Mouse (Mus musculus) embryonic facial prominence, embryonic 10.5 days (tissue): ENCODE data around the gene Bmper. TPM values are rescaled to one million over a fixed set of nuclear protein-coding genes. Genes with fewer than 3 reads are reported as not detected.

Experiments
- DNase-seq: peaks from one replicate; pipeline ENCODE4 v3.0.0-alpha.2; 2017; ENCODE audit warnings: low spot score
- H3K27ac ChIP-seq: fragments of 300-500 bp; sonication (generic); replicated peaks from 2 replicates; pipeline ENCODE4 v1.5.1; 2016; ENCODE audit warnings: mild to moderate bottlenecking
- H3K27me3 ChIP-seq: fragments of 300-500 bp; sonication (generic); replicated peaks from 2 replicates; pipeline ENCODE4 v1.6.1; 2016; ENCODE audit warnings: low read depth, mild to moderate bottlenecking; ENCODE audit not compliant: poor library complexity, severe bottlenecking
- H3K36me3 ChIP-seq: fragments of 300-500 bp; sonication (generic); replicated peaks from 2 replicates; pipeline ENCODE4 v1.6.1; 2016; ENCODE audit warnings: mild to moderate bottlenecking, moderate library complexity
- H3K4me1 ChIP-seq: fragments of 300-500 bp; sonication (generic); 2 replicates; pipeline ENCODE4 v1.6.1; 2016
- H3K4me3 ChIP-seq: fragments of 300-500 bp; sonication (generic); 2 replicates; pipeline ENCODE4 v1.5.1; 2016; ENCODE audit warnings: mild to moderate bottlenecking, moderate library complexity
- H3K9me3 ChIP-seq: fragments of 300-500 bp; sonication (generic); 2 replicates; pipeline ENCODE4 v1.6.1; 2016; ENCODE audit warnings: mild to moderate bottlenecking
- WGBS: fragments of 180-500 bp; shearing (Covaris S2); methylation state at CpG from one replicate; pipeline ENCODE4 v1.1.7; 2016; 5-methylcytosine and 5-hydroxymethylcytosine counted together
- polyA plus RNA-seq: library from polyadenylated mRNA; unstranded; fragments of >200 nt; fragmentation: Nextera tagmentation; extraction: Ambion mirVana; gene quantifications from 2 replicates; pipeline ENCODE4 v1.2.1, GENCODE M21; 2016

Gene Bmper
- polyA plus RNA-seq, 1 experiment from 2014 or later: 4.5 TPM

DNA sequence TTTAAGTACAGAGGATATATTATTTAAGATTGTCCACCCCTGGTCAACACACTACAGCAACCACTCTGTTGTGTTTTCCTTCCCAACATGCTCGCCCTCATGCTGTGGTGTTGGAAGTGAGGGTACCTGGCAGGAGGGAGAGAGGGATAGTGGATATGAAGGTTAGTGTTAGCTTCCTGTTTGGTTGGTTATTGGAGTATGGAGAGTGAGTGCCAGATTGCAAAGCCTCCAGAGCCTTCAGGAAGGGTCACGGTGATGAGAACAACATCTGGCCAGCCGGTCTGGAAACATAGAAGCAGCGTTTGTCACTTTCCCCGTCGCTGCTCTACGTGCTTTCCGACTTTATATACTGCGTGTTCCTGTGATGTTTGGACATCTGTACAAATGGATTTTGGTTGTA, 215.8 kb downstream of the Bmper start:
- WGBS: 86% methylated on average over 9 of the region's 9 CpGs
- DNase-seq: no peak
- no peak overlapping the region for H3K4me3 ChIP-seq
- H3K4me1 ChIP-seq: peaks cover 6% of the 10 kb centered on the region; the same call in 1 of the 2 replicates
- no peaks in the 10 kb centered on the region for H3K27me3 ChIP-seq
- H3K27ac ChIP-seq: no peak overlapping the region
- H3K36me3 ChIP-seq: no peaks in the 10 kb centered on the region
- no peaks in the 10 kb centered on the region for H3K9me3 ChIP-seq

DNA sequence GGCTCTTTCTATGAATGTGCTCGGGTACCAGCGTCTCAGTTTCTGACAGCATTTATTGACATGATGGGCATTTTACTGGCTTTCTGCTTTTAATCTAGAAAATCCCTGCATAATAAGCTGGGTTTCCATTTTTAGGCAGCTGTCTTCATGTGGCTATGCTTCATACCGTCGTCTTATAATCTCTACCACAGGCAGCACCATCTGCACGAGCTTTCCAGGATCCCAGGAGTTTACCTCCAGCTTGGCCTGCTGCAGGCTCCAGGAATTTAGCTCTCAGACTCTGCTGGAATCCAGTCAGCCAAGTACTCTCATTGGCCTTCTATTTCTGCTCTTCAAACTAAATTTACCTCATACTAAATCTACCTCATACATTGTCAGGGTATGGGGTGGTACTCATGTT, 219.3 kb downstream of the Bmper start:
- Histone ChIP-seq H3K27me3 (no peaks in the 10 kb centered on the region), H3K4me3 (no peak overlapping the region), H3K4me1 (no peaks in the 10 kb centered on the region), H3K9me3 (no peaks in the 10 kb centered on the region), H3K27ac (no peak overlapping the region), H3K36me3 (no peaks in the 10 kb centered on the region)
- WGBS: 71% methylated on average over 5 of the region's 5 CpGs
- DNase-seq: no peak

DNA sequence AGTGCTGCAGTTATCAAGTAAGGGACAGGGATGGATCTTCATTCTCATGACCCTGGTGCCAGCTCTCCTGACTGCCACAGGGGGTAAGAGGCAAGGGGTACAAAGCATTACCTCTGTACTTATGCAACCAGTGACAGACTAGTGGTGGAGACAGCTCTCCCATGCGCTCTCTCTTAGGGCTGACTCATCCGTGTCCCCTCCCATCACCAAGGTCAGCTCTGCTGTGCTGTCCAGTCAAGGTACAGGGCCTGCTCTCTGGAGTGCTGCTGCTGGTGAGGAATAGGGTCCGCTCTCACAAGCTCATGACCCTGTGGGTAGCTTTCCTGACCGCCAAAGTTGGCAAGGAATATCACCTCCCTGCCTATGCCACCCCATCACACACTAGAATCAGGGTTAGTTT, 222.1 kb downstream of the Bmper start:
- Histone ChIP-seq H3K27me3 (no peaks in the 10 kb centered on the region), H3K9me3 (no peaks in the 10 kb centered on the region), H3K4me3 (no peak overlapping the region), H3K27ac (no peak overlapping the region), H3K36me3 (no peaks in the 10 kb centered on the region), H3K4me1 (no peaks in the 10 kb centered on the region)
- WGBS: 89% methylated on average over 4 of the region's 4 CpGs
- no peak for DNase-seq

DNA sequence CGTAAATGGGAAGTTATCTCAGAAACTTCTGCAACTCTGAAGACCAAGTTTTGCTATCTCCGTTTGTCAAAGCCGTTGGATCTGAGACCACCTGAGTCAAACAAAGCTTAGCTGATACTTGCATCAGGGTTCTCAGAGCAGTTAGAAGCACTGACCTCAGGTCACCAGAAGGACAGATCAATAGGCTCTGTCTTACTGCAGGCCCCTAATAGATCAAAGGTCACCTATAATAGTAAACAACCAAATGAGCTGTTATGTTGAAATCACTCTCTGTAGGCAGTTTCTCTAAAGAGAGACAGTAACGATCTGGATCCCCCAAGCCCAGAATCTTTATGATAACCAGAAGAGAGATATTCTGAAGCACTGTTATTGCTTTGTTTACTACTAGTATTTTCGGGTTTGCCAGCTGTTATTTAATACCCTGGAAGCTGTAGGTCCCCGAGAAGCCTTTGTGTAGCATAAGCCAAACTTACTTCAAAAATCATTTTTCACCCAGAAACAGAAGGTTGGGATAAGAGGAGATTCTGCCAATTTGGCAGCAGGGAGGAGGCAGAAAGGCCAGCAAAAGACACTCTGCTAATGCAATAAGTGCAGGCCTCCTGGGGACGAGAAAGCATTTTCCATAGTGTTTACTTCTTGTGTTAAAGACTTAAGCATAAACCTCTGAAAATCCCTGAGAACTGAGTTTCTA, 224.5 kb downstream of the Bmper start:
- WGBS: 66% methylated on average over 7 of the region's 7 CpGs

DNA sequence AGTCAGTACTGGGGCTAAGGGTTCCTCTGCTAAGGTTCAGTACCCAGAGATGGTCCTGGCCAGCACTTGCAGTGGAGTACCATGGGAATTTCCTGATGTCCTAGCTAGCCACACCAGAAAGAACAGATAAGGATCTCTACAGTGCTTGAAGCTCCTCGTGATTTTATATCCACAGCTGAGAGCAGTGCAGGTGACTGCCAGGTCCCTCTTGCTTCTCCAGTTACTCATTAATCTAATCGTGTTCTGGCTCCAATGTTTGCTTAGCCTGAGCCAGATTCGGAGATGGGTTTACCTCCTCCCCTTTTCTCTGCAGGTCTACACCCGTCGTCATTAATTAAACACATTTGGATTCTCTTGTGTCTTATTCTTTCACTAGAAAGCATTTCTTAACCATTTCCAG, 230.4 kb downstream of the Bmper start:
- no peak overlapping the region for H3K4me3 ChIP-seq
- 55% methylated on average over 5 of the region's 5 CpGs for WGBS
- no peaks in the 10 kb centered on the region for H3K27me3 ChIP-seq
- no peaks in the 10 kb centered on the region for H3K9me3 ChIP-seq
- H3K36me3 ChIP-seq: no peaks in the 10 kb centered on the region
- no peak overlapping the region for H3K27ac ChIP-seq
- DNase-seq: no peak
- H3K4me1 ChIP-seq: no peaks in the 10 kb centered on the region; the same call in 1 of the 2 replicates

More for the DNA sequence above, 224.5 kb downstream of the Bmper start:
- Histone ChIP-seq H3K27ac (no peak overlapping the region), H3K4me1 (no peaks in the 10 kb centered on the region; the same call in 1 of the 2 replicates), H3K9me3 (no peaks in the 10 kb centered on the region), H3K27me3 (no peaks in the 10 kb centered on the region), H3K4me3 (no peak overlapping the region), H3K36me3 (no peaks in the 10 kb centered on the region)
- no peak for DNase-seq

DNA sequence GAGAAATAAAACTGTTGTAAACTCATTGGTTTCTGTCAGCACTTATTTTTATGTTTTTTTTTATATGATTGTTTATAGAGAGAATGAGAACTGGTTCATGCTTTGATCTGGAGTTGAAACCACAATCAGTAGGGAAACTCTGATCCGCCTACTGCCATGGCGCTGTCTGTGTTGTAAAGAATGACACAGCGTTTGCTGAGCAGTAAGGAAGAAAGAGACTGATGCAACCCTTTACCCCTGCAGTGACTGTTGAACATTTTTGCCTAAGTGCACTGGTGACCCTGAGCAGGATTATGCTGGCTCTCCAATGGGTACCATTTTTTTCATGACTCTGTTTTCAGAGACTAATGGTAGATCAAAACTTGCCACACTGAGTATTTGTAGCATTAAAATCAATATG, 234.3 kb downstream of the Bmper start:
- Histone ChIP-seq H3K4me1 (no peaks in the 10 kb centered on the region; the same call in 1 of the 2 replicates), H3K27ac (no peak overlapping the region), H3K27me3 (no peaks in the 10 kb centered on the region), H3K36me3 (no peaks in the 10 kb centered on the region), H3K4me3 (no peak overlapping the region), H3K9me3 (no peaks in the 10 kb centered on the region)
- WGBS: 86% methylated on average over 3 of the region's 3 CpGs
- DNase-seq: no peak

DNA sequence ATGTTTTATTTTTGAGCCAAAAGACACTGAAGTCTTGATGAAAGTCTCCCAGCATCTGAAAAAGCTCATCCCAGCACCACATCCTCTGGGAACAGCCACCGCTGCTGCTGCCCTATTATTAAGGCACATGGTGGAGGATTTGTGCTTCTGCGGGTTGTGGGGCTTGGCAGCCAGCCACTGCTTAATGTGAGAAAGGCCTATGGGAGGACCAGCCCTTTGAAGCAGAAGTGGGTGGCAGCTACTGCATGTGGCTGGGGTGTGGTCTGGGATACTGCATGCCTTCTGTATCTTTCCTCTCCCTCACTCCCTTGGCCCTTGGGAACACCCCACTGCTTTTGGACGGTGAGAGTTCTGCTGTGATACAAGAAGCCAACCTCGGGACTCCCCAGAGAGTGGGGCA, 237.8 kb downstream of the Bmper start:
- no peaks in the 10 kb centered on the region for H3K4me1 ChIP-seq
- H3K36me3 ChIP-seq: no peaks in the 10 kb centered on the region
- H3K27me3 ChIP-seq: no peaks in the 10 kb centered on the region
- no peak for DNase-seq
- H3K4me3 ChIP-seq: no peak overlapping the region
- 80% methylated on average over 4 of the region's 4 CpGs for WGBS
- no peak overlapping the region for H3K27ac ChIP-seq
- no peaks in the 10 kb centered on the region for H3K9me3 ChIP-seq

DNA sequence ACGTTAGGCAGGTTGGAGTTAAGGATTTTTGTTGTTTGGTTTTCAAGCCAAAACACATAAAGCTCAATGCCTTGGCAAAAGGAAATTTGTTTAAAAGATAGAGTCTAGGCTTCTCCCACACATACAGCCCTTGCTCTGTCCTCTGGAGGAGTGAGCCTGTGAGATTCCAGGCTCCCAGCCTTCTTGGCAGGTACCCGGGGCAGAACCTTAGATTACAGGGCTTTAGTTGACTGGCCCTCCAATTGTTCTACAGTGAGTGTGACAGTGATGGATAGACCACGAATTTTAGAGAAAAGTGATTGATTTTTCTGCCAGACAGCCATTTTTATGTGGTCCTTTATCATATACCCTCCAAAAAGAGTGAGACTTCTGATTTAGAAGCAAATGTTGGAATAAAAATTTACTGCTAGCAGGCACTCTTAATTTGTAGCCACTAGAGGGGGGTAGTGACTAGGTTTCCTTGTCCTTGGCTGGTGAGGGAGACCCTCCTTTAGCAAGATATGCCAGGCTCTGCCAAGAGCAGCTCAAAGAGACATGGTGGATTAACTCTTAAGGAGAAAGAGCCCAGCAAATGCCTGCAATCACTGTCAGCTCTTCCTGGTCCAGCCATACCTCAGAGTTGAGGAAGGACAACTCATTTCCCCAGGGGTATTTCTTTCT, 240.2 kb downstream of the Bmper start:
- Histone ChIP-seq H3K27me3 (no peaks in the 10 kb centered on the region), H3K27ac (no peak overlapping the region), H3K9me3 (no peaks in the 10 kb centered on the region), H3K4me3 (no peak overlapping the region), H3K36me3 (no peaks in the 10 kb centered on the region), H3K4me1 (no peaks in the 10 kb centered on the region)
- WGBS: 48% methylated on average over 3 of the region's 3 CpGs
- no peak for DNase-seq

DNA sequence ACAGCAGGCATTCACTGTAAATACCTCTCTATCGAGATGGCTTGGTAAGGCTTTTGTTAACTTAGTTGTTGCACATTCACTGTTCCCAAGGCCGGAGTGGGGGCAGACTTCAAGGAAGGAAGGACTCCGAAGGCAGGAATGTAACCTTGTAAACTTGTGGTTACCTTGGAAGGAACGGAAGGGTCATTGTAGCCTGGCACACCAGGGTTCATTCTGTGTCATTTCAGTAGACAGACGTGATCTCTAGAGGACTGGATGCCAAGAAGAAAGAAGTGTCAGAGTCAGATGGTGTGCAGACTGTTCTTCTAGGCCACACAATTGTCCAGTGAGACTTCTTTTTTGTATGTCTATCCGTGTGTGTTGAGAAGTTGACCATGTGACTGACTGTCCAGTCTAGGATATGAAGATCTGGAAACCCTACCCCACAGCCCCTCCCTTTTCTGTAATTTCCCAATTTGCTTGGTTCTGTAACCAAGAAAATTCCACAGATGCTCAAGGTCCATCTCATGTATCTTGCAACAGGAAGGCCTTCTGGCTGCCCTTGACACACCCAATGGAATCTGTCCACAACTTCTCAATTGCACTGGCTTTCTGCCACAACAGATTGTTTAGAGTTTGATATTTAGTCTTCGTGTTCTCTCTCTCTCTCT, 242.2 kb downstream of the Bmper start:
- Histone ChIP-seq H3K27me3 (no peaks in the 10 kb centered on the region), H3K36me3 (no peaks in the 10 kb centered on the region), H3K4me1 (no peaks in the 10 kb centered on the region), H3K9me3 (no peaks in the 10 kb centered on the region), H3K4me3 (no peak overlapping the region), H3K27ac (no peak overlapping the region)
- WGBS: 85% methylated on average over 7 of the region's 7 CpGs
- no peak for DNase-seq

DNA sequence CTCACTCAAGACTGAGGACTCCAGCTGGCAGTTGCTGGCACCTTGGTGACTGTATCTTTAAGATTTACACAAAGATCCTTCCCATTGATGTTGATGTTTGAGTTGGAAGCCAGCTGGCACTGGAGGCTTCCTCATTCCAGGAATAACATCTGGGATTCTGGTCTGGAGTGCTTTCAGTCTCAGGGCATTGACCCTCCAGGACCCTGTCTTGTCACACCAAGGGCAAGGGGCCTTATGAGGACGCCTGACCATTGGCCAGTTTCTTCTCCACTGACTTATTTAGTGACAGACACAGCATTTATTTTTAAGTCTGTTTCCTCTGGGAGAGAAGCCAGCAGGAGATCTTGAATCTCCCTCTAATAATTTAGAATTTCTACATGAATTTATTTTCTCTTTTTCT, 247.0 kb downstream of the Bmper start:
- 58% methylated on average over 1 of the region's 1 CpGs for WGBS
- no peak overlapping the region for H3K27ac ChIP-seq
- no peaks in the 10 kb centered on the region for H3K27me3 ChIP-seq
- H3K4me3 ChIP-seq: no peak overlapping the region
- no peak for DNase-seq
- no peaks in the 10 kb centered on the region for H3K36me3 ChIP-seq
- H3K4me1 ChIP-seq: 0 out of 2 replicates have a peak, but pooled peaks cover 3% of the 10 kb centered on the region
- no peaks in the 10 kb centered on the region for H3K9me3 ChIP-seq

DNA sequence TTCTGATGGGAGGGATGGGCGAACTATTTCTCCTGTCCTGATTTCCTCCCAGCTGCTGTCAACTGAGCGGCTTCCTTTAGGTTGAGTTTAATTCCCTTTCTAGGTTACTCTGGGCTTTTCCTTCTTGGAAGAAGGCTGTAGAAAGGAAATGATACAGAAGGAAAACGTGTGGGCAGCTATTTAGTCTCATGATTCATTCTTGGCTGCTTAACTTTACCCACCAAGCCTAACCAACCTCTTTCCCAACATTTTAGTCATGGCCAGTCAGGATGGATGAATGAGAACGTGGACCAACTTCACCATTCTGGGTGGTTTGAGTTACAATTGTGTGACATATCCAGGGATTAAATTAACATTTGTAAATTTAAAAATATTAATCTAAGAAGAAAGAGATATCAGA, 263.0 kb downstream of the Bmper start:
- Histone ChIP-seq H3K4me3 (no peak overlapping the region), H3K9me3 (no peaks in the 10 kb centered on the region), H3K27ac (no peak overlapping the region), H3K27me3 (no peaks in the 10 kb centered on the region), H3K4me1 (peaks cover 6% of the 10 kb centered on the region), H3K36me3 (no peaks in the 10 kb centered on the region)
- DNase-seq: no peak
- WGBS: 82% methylated on average over 4 of the region's 4 CpGs

DNA sequence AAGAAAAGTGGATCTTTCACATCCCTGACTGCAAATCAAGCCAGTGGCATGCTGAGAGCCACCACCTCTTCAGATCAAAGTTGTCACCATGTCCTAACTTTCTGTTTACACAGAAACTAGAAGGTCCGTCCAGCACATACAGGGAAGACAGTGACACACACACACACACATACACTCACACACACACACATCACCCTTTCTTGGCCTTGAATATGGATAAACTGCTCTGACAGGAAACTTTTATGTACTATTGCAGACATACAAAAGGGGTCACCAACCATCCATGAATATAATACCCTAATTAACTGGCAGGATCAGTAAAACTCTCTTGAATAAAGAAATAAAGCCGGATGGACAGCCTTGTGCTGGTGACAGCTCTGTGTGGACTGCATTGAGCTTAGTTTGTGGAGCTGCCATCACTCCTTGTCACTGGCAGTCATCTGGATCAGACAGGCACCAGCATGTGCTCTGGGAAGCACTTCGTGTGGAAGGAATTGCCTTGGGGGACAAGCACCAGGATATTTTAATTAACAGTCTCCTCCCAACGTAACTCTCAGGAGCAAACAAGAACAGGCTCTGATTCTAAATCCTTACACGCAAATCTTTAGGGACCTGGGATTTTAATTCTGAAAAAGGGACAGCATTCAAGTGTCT, 264.0 kb downstream of the Bmper start:
- no peak for DNase-seq
- 25% methylated on average over 5 of the region's 5 CpGs for WGBS
- H3K36me3 ChIP-seq: no peaks in the 10 kb centered on the region
- no peaks in the 10 kb centered on the region for H3K27me3 ChIP-seq
- H3K27ac ChIP-seq: no peak overlapping the region
- no peaks in the 10 kb centered on the region for H3K9me3 ChIP-seq
- H3K4me3 ChIP-seq: no peak overlapping the region
- H3K4me1 ChIP-seq: peaks cover 6% of the 10 kb centered on the region
